Mouse (Mus musculus): ENCODE data around the gene Supt7l. TPM values are rescaled to one million over a fixed set of nuclear protein-coding genes. Genes with fewer than 3 reads are reported as not detected.

Supt7l gene
- 5.5 and 5.7 TPM in 2 replicates for polyA plus RNA-seq (2012; rRNA removed)

DNA sequence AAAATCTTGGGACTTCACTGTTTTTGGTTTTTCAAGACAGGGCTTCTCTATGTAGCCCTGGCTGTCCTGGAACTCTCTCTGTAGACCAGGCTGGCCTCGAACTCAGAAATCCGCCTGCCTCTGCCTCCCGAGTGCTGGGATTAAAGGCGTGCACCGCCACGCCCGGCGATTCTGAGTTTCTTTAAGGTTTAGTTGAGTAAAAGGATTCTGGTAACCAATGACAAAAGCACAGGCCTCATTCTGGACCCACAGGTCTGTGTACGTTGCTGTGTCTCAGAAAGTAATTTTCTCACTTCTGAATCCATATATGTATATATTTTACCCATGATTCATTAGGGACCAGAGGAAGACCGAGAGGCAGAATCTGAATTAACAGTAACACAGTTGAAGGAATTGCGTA lies at the start of gene Supt7l:
Gene Supt7l (minus strand): TSS at position 101 of the 400 bp plus-strand sequence.

DNA sequence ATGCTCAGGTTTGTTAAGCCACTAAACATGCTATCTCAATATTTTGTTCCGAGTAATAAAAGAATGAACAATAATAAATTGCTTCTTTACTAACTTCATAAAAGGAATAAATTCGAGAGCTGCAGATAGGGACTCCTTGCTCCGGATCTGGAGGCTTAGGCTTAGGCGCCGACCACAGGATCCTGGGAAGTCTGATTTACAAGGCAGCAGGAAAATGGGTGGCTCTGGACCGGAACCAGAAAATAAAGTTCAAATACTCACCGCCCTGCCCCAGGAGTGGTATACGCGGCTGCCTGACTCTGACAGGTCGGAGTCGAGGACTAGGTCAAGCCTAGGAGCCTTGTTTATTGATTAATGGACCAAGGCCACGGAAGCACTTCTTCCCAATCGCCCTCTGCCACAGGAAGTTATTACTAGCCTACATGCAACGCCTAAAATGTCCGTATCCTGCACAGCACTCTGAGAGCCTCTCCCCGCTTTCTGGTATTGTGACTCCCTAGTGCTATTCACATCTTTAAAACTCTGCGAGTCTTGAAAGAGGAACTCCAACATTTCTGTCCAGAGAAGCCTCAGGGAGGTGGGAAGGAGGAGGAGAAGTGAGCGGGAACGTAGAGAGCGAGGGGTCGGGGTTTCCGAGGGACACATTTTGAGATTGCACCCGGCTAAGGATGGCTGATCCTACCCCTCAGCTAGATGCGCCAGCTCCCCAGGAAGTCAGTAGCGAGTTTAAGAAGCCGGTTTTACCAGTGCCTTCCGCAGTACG lies 1.1 kb downstream of the Supt7l start, which contains the start of gene Slc4a1ap:
Gene Slc4a1ap (plus strand): TSS at position 642 of the 763 bp plus-strand sequence.

DNA sequence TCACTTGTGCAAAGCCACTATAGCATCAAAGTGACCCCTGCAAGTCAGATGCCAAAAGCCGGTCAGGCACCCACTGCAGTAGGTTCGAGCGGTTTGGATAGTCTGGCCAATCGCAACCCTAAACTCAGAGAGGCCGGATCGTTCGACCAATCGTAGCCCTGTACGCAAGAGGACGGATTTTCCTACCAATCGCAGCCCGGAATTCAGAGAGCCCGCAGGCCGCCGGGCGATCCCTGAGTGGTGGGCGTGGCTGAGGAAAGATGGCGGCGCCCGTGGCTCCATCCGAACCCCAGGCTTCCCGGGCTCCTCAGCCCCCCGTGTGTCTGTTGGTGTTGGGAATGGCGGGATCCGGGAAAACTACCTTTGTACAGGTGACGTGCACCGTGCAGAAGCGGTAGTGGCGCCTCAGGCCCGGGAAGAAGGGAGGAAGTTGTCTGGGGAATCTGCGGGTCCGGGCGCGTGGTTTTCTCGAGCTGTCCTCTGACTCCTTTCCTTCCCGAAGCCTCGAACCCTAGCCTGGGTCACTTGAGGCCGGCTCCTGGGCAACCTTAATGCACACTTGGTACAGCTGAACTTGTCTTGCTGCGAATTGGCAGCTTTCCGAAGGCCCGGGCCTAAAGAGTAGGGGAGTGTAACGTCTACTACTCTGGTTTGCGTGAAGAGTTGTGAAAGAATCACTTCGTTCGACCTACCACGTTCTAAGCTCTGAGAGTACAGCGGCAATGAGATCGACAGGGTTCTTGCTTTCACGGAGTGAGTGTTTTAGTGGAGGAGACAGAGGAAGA lies 32.9 kb downstream of the Supt7l start, which contains the start of gene Gpn1:
Gene Gpn1 (plus strand): TSS at position 229 of the 785 bp plus-strand sequence.

DNA sequence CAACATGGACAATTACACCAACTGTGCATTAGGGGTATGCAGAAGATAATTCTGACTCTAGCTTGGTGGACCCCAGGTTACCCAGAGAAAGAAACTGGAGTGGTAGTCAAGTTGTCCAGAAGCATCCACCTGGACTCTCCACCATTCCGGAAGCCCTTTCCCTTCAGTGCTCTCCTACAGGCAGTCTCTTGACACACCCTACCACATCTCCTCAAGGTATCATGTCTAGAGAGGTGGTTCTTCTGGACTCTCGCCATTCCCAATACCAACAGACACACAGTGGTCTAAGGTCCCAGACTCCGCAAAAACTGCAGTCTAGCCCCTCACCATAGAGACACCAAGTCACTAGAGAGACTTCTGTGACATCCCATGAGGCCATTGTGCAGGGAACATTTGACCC lies 42.2 kb downstream of the Supt7l start, which contains the start of gene 4930548H24Rik:
Gene 4930548H24Rik (plus strand): TSS at position 301 of the 400 bp plus-strand sequence.

Other genes with a start within 250 kb of the Supt7l start
- gene Ift172, start 236.7 kb downstream of the Supt7l start, polyA plus RNA-seq (2012; rRNA removed): 5.0 and 5.2 TPM in 2 replicates
- gene Fndc4, start 231.7 kb downstream of the Supt7l start, polyA plus RNA-seq (2012; rRNA removed): 5.7 and 6.2 TPM in 2 replicates
- 48.7 and 57.4 TPM in 2 replicates for gene Gckr, start 230.4 kb downstream of the Supt7l start, polyA plus RNA-seq (2012; rRNA removed)
- gene Zfp512, start 75.4 kb downstream of the Supt7l start, polyA plus RNA-seq (2012; rRNA removed): 6.0 and 7.5 TPM in 2 replicates
- 0.01 and 0.02 TPM in 2 replicates for gene 4930548H24Rik, start 42.1 kb downstream of the Supt7l start, polyA plus RNA-seq (2012; rRNA removed)
- 5.7 and 5.9 TPM in 2 replicates for gene Gpn1, start 33.1 kb downstream of the Supt7l start, polyA plus RNA-seq (2012; rRNA removed)
- gene Slc4a1ap, start 812 bp downstream of the Supt7l start, polyA plus RNA-seq (2012; rRNA removed): 7.7 and 8.4 TPM in 2 replicates
- 68.5 and 71.4 TPM in 2 replicates for gene Mrpl33, start 69.1 kb upstream of the Supt7l start, polyA plus RNA-seq (2012; rRNA removed)
- 9.7 and 10.1 TPM in 2 replicates for gene Rbks, start 169.8 kb upstream of the Supt7l start, polyA plus RNA-seq (2012; rRNA removed)
- gene Babam2, start 169.9 kb upstream of the Supt7l start, polyA plus RNA-seq (2012; rRNA removed): 13.1 and 14.1 TPM in 2 replicates

All from liver, embryonic 18 days (tissue).